Mouse (Mus musculus): ENCODE data around the gene 1700020N01Rik.

1700020N01Rik gene

DNA sequence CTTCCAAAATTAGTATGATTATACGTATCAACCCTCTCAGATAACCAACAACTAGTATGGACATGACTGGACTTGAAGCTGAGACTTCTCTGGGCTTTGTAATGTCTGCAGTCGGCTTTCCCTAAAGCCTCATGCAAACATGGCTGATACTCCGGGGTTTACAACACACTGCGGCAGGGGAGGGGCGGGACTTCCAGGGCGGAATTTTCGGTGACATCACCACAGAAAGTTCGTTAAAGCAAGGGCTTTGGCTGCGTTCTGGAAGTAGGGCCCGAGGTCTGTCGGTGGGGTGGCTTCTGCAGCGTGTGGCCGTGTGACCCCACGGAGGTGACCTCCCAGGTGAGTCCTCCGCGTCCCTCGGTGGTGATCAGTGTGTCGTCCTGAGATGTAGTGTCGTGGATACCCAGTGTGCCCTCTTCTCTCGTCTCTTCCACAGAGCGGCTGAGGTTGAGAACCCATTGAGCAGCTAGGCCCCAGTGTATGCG lies at the start of gene 1700020N01Rik:
TSS of gene 1700020N01Rik (plus strand) at position 250 of the 485 bp plus-strand sequence.
- no peak for DNase-seq

DNA sequence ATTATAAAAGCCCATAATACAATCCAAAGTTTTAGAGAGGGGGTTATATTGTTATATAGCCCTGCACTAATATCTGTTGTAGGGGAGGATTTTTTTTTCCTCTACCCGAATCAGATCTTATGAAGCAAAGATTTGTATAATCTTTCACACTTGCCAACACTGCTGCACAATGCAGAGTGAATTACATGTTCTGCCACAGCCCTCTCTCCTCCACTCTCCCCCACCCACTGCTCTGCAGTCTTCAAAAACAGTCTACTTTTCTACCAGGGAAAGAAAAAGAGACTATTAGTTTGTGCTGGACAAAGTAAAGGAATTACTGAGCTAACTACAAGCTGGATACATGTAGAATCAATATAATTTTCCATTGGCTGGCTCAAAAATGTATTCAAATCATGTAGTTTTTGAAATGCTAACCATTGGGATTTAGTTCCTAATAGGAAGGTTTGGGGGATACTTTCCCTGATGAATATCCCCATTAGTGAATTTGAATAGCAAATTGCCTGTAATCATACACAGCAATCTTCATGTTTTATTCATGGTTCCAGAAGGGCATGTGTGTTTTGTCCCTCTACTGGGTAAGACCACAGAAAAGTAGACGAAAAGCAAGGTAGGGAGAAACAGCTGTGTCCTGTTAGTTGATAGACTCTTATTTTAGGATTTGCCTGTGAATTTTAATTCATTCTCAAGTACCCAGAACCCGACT lies 49.2 kb upstream of the 1700020N01Rik start:
- no peak for DNase-seq

DNA sequence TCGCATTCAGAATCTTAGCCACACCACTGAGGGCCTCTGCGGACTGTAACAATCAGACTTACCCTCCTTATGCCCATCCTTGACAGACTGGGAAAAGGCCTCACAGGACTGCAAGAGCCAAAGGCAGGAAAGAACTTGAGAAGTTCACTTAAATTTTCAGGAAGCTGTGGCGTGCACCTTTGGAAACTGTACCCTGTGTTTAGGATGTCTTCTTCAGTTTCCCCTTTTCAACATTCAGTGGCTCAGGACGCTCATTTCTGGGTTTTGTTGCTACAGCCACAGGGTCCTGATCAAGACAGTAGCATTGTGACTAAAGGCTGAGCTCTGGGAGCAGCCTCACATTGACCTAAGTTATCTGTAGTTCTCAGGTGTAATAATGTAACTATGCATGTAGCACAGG lies 48.2 kb upstream of the 1700020N01Rik start:
- DNase-seq, result no peak

DNA sequence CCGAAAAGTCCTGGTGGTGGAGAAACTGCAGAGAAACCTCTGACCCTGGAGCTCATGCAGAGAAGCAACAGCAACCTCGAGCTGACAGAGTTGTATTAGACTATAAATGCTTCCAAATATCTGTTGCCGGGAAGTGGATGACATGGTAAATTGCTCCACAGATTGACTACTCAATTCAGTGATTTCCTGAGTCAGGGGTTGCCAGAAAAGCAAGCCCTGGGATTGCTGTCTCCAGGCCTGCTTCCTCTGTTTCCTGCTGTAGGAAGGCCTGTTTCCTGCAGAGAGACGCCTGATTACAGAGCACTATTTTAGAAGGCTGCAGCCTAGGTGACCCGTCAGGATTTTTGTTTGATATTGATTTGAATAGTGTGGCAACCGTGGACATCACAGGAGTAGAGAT lies 47.5 kb upstream of the 1700020N01Rik start:
- DNase-seq, result no peak

DNA sequence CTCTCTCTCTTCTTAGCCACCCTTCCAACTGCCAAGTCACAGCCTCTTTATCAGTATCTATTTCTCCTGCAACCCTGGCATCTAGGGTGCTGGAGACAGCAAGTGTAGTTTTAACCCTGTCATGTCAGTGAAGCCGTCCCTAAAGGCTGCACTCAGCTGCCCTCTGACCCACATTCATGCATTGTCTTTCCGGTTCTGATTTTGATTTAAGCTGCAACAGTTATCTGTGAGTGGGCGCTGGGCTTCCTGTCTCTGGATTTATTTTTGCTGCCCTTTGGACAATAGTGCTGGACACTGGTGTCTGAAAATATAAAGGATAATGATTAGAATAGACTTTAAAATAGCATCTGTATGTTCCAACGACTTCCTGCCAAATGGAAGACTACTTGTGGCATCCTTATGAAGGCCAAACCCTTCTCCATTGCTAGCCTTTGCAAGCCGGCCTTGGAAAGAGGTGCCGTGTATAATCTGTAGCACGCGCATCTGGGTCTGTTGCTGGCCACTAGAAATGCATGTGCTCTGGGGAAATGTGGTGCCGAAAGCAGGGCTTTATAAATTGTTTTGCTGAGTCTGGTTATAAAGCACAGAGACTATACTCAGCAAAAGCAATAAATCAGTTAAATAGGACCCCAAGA lies 44.0 kb upstream of the 1700020N01Rik start:
- DNase-seq, result no peak

DNA sequence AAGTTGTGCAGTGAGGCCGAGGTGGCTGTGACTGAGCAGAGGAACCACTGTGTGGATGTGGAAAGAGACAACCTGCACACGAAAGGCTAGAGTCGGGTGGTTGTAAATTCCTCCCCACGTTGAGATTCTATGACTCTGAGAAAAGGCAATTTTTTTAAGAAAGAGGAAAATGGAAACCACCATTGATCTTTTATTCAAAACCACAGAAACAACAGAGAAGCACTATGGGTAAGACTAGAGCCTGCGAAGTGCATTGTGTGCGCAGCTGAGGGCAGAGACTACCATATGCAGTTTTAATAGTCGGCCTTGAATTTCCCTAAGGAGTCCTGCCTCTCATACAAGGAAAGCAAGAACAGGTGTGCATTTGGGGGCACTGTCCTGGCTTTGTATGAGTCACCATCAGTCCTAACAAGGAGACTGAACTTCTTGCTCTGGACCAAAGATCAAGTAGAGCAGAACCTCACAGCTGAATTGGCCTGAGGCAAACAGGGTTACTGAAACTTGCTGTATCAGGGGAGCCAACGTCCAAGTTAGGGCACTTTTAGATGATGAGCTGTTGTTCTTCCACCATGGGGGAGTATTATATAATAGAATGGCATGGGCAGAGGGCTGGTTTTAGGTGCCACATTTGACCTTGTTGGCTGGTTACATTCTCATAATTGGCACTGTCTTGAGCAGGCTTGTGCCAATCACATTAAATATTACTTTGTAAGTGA lies 39.8 kb upstream of the 1700020N01Rik start:
- DNase-seq, result no peak

DNA sequence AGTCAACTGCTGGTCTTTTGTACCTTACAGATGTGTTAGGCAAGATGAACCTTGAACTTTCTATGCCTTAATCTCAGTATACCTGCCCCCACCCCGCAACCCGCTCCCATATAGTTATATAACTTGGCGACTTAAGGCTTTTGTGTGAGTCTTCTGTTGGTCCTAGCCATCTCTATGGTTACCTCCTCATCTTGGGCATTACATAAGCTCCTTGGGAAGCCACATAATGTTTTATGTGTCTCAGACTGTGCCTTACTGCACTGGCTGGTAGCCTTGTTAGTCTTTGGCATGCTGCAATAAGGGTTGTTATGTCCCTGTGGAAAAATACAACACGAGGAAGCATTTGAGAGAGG lies 39.3 kb upstream of the 1700020N01Rik start:
- DNase-seq, result no peak

DNA sequence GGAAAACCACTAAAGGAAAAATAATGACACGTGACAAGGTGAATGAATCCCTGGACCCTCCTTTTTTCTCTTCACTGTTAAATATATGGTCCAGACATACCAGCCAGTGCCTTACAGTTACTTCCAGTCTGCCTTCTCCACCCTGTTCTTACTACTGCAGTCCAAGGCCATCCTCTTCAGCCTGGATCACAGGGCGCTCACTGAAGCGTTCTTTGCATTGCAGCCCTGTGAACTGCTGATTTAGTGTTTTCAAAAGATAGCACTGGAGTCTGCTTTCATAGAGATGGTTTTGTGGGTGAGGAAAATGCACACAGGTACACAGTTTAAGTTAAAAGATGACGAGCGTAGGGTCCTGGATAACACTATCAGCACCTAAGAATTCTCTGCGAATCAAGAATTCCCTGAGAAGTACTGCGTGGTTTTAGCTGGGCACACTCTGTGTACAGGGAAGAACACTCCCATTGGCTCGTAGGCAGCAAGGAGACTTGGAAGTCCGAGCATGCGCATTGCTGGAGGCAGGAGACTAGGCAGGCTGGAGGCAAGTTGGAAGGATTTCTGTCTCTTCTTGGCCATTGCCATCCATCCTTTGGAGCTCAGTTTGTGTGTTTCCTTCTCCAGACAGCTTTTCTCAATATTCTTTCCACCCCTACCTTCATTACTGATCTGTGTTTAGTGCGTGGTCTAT lies 37.9 kb upstream of the 1700020N01Rik start:
- no peak for DNase-seq

DNA sequence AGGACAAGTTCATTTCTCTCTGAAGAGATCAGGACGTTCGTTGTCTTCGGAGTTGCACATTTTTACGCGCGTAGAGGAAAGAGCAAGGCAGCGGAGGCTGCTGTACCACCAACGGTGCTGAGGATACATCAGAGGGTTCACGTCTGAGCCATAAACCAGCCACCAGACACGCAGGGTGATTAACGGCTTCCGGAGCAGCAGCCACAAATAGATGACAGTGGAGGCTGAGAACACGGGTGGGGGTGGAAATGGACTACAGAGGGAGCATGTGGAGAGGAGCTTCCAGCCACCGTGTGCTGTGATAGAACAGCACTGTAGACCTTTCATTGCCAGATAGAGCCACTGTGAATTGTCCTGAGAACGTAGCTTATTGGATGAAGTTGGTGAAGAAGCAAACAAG lies 33.2 kb upstream of the 1700020N01Rik start:
- DNase-seq, result no peak

DNA sequence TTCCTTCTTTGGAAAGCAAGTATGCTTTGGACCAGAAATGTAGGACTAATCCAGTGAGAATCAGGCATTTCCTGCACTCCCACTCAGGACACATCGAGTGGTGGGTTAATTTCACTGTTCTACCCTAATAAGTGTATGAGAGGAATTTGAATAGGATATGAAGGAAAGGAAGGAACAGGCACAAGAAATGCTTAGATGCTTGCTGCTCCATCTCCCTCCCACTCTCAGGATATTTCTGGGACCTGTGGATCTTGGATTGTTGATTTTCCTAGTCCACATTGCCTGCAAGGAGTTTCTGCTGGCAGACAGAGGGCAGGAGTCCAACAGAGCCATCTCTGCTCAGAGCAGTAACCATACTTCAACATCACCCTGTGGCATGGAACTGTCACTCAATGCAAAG lies 31.8 kb upstream of the 1700020N01Rik start:
- DNase-seq, result no peak

DNA sequence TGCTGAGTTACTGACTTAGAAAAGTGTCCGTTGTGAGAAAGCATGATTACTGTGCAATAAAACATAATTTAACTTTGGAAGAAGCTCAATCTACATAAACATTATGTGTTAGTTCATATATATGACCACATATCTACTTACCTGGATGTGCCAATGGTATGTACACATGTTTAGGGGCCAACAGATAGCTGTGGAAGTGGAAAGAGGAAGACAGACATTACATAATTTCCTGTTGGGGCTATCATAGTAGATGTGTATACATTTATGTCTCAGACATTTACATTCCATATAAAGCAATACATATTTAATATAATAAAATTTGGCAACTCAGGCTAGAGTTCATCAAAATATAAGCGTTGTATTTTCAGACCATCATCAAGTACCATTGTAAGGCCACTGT lies 29.5 kb upstream of the 1700020N01Rik start:
- DNase-seq, result no peak

DNA sequence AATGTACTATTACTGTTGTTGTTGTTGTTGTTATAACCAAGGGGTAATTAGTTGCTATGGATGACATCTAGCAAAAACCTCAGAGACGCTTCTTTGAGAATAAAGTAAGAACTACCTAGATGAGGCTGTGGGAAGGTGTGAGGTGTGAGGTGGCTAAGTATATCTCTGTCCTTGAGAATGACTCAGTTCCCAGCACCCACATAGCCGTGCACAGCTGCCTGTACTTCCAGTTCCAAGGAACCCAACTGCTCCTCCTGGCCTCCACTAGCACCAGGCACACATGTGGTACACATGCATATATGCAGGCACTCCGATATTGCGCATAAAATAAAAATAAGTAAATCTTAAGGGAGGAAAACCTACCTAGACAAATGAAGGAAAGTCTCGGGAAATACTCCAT lies 28.8 kb upstream of the 1700020N01Rik start:
- no peak for DNase-seq

DNA sequence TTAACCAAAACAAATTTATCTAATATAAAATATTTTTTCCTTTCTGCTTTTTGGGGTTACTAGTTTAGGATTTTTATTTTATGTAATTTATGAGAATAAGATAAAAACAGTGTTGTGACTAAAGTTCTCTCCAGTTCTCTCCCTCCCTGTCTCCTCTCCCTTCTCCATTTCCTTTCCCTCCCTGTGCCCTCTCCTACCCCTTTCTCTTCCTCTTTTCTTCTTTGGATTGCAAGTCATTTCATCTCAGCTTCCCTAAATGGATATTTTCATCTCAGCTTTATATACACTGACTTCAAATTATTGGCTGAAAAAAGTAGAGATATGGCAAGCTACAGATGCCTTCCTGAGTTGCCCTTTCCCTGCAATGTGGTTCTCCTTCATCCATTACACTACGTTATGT lies 26.9 kb upstream of the 1700020N01Rik start:
- no peak for DNase-seq

DNA sequence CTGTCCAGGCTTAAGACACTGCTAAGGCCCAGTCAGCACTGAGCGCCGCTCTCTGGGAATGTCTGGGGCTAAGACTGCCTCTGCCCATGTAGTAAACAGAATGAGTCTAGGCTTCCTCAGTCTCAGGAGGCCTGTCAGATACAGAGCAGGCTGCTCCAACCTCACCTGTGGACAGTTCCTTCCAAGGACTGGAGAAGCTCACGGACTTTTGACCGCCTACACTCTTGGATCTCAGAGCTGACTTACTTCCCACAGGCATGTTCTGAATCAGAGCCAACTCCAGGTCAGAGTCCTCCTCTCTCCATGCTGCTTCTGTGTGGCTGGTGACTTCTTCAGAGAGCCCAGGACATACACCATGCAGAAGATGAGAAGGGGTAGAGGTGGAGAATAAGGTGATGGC lies 21.3 kb upstream of the 1700020N01Rik start:
- DNase-seq, result no peak

DNA sequence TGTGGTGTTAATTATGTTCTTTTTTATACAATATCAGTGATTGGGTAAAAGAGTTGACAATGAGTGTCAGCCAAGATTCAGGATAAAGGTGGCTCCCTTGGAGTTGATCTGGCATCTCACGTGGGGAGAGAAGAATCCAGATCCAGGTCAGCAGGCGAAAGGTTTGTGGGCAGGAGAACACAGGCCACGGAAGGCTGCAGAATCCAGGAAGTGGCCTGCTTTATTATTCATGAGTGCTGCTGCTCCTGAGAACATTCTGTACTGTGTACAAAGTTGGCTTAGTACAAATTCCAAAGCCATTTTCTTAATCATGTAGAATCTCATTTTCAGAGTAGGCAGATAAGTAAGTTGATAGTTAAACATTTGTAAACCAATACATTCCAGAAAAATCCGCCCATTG lies 19.2 kb upstream of the 1700020N01Rik start:
- no peak for DNase-seq

DNA sequence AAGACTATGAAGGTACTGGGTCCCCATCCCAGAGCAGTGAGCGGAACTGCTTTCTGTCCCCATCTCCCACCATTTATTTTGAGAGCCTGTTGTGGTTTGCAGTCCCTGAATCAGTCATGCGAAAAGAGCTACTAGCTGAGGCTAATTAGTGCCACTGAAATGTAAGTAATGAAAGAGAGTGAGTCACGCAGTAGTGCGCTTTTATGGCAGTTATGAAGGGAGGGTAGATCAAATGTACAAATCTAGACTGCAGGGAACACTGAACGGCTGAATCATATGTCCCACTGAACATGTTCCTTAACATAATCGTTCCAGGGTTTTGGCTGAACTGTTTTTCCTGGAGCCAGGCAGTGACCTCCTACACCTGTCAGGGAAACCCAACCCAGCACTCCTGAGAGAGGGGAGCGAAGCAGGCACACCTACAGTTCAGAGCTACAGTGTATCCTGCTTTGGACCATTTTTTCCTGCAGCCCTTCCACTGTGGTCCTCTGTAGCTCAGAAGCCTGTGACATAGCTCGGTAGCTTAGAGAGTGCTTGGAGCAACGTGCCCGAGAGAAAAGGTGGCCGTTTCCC lies 17.1 kb upstream of the 1700020N01Rik start:
- peak; percentile 57 for DNase-seq

DNA sequence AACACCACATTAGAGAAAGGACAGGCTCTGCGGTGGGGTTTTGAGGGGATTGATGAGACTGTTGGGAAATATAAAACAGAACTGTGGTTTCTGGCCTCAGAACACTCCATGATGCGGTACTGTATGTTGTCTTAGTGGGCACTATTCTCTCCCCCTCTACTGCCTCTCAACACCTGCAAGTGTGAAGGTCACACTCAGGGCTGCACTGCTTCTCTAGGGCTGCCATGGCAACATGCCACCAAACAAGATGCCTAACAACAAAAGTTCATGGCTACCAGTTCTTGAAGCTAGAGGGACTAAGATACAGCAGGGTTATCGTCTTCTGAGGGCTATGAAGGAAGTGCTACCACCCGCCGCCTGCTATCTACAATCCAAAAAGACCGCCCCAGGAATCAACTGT lies 15.1 kb upstream of the 1700020N01Rik start:
- no peak for DNase-seq

DNA sequence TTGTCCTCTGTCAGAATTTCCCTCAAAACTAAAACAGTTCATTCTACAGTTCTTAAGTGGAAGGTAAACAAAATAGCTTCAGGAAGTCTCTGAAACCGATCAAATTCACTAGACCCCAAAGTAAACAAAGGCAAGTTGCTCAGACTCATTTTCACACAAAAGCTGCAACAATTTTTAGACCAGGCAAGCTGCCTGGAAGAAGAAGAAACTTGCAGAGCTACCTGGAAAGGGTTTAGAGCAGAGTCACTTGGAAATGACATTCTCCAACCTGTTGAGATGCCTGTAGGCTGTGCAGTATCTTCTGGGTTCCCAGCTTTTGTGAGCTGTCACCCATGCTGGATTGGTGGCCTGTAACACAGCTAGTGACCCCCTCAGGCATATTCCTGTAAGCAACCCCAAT lies 11.4 kb upstream of the 1700020N01Rik start:
- DNase-seq, result no peak

DNA sequence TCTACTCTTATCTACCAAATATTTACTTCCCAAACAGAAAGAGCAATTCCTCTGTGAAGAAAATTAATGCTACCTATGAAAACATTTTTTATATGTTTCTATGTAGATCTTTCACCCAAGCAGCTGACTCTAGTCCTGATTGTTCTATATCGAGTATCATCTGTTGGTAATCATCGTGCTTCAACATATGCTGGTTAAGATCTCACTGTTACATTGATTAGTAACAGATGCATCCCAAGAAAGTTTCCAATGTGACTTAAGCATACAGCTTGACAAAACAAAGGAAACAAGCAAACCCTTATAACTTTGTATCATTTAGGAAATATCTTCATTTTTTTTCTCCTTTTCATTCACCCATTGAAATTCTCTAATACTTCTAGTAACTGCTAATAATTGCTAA lies 5.9 kb upstream of the 1700020N01Rik start:
- no peak for DNase-seq

DNA sequence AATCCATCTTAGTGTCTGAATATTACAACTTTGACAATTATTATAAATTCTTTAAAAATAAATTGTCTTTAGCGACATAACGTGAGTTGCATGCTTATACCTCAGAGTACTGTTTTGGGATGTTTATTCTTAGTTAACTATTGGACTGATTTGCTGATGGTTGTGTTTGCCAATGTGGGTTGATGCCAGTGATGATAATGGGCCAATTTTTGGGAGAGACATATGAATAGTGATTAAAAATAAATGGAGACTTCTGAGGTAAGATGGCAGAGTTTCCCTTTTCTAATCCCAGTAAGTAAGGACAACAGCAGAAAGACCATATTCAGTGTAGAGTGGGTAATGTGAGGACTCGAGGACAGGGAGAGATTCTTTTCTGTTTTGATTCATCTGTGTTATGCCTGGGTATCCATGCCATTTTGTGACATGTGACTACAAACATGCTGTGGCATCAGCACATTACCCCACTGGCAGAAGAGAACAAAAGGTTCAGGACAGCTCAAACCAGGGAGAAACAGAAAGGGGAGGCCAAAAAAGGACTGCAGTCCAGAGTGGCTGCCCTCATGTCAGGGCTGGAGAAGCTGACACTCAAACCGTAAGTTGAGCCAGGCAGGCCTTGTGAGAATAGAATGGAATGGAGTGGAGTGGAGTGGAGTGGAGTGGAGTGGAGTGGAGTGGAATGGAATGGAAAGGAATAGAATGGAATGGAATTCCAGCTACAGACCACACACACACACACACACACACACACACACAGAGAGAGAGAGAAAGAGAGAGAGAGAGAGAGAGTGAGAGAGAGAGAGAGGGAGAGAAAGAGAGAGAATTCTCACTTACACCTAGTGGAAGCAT lies 4.7 kb upstream of the 1700020N01Rik start:
- DNase-seq, result no peak

DNA sequence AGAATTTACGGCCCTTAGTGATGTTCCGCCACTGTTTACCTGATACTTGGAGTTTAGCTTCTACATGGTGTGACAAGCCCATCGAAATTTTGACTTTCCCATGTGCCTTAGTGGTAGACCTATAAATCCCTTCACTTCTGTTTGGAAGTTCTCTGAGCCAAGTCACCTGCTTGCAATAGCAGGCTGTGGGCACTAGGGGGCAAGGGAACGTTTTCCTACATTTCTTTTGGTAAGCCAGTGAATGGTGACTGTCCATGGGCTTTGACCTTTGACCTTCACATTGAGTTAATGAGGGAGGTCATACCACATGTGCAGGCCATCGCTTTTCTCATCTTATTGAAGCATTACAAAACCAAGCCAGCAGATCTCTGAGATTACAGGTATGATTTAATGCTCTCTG lies 8.0 kb downstream of the 1700020N01Rik start:
- DNase-seq, result peak; percentile 74

DNA sequence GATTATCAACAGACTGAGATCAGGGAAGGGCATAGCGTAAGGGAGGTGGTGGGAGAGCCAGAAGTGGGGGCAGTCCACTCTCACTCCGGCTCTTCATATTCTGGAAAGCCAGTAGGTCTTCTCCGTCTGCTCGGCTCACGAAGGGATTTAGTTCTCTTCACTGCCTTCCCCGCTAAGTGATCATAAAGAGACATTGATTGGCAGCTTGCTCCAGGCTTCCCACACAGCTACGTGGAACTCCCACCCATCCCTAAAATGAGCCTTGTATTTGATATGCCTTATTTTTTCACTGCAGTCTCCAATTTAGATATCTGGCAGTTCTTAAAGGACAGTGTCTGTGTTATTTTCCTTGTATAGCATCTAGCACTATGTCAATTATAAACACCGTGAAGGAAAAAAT lies 11.5 kb downstream of the 1700020N01Rik start:
- no peak for DNase-seq

Data from retina, postnatal 1 day (tissue).